Mouse (Mus musculus) testis, postnatal 14 days (tissue): ENCODE results near the gene Tspan5.

ENCODE experiments used
- DNase-seq: peaks from one replicate; pipeline ENCODE4 v3.0.0; 2021; ENCODE audit warnings: low spot score

The Tspan5 gene

DNA sequence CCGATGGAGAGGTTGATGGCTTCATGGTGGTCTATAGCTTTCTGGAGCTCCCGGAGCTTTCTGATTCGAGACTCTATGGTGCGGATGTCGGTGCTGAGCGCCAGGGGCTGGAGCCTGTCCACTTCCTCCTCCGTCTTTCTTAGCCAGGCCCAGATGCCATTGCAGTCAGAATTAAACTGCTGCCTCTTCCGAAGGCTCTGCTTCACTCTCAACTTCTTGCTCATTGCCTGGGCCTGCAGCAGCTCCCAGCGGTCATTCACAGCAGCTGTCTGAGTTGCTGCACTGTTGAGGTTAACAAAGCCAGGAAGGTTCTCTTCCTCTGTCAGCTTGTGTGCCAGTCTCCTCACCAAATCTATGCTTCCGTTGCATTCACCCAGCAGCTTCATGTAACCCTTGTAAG is 195.2 kb downstream of the Tspan5 start:
- DNase-seq: no peak

GRCm38 (mm10) chr3:138941604-138942003 is 199.6 kb downstream of the Tspan5 start:
- no peak for DNase-seq

- no peak for DNase-seq
Measured at GRCm38 (mm10) chr3:138945516-138945915, 203.5 kb downstream of the Tspan5 start.

DNA sequence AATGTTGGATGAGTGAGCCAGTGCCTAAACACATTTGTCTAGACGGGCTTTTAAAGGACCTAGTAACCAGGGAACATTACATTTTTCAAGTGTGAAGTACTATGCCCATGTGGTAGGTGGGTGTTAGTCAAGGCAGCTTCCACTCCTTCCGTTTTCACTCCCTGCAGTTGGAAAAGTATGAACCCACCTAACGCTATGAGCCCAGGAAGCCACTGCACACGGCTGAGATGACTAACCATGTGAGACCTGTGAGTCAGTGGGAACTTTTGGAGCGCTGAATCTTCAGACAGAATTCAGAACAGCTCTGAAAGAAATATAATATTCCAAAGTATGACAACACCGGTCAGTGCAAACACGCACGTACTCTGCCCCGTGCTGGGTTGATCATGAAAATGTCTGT is 207.1 kb downstream of the Tspan5 start:
- no peak for DNase-seq

DNA sequence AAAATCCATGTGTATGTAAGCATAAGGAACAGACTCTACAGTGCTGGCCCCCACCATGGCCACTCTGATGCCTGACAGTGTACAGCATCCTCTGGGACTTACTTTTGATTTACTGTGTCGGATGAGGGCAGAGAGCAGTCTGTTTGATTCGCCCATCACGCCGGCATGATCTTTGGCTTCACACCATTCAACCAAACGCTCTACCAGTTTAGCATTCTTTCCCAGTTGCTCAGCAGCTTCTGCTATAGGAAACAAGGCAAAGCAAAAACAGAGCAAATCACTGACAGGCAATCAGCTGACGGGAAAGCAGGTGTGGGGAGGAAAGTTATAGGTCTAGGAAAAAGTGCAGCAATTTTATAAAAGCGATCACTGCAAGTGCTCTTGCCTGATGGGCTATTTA is 213.2 kb downstream of the Tspan5 start:
- DNase-seq: no peak
